Comparison of ENCODE assay signal across 20 mouse cellular contexts in the genomic region with DNA sequence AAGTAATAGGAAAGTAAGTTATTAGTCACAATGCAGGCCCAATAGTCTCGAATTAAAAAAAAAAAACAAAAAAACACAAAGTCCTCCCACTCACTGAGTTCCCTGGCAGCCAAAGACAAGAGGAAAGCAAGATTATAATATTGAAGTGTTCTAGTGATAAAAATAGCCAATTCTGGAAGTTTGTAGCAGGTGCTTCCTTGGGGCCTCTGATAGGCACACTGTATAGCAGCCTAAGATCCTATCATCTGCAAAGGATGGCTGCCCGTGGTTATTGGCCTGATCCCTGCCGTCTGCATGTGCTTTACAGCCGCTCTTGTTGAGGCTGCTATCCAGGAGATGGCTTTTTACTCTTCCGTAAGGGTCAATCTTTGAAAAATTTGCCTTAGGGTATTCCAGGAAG.
"Had no signal": no experiment of that assay in that cellular context is flagged by ENCODE, and none has a peak within 500 bp of the region (broad histone marks: within the 10 kb centered on the region; RNA-seq: fewer than 3 reads in every experiment).

No protein-coding gene starts in this region.

- H3K9me3 ChIP-seq: lung, embryonic 15.5 days; midbrain, embryonic 12.5 days; midbrain, embryonic 15.5 days; neural tube, embryonic 12.5 days; stomach, embryonic 15.5 days had no signal

- H3K9ac ChIP-seq: liver, embryonic 14.5 days; lung, embryonic 15.5 days; midbrain, embryonic 12.5 days; midbrain, embryonic 15.5 days; neural tube, embryonic 12.5 days; neural tube, embryonic 15.5 days; stomach, embryonic 15.5 days had no signal

- H3K36me3 ChIP-seq: lung, embryonic 15.5 days; midbrain, embryonic 12.5 days; midbrain, embryonic 15.5 days; neural tube, embryonic 12.5 days; neural tube, embryonic 15.5 days; stomach, embryonic 15.5 days had no signal

- H3K4me1 ChIP-seq: neural tube, embryonic 12.5 days; stomach, embryonic 15.5 days had no signal

- ATAC-seq: intestine, embryonic 16.5 days; midbrain, embryonic 15.5 days had no signal

- H3K4me2 ChIP-seq: lung, embryonic 15.5 days; midbrain, embryonic 12.5 days; midbrain, embryonic 15.5 days; neural tube, embryonic 12.5 days; neural tube, embryonic 15.5 days; stomach, embryonic 15.5 days had no signal

- H3K27me3 ChIP-seq: lung, embryonic 15.5 days; midbrain, embryonic 12.5 days; midbrain, embryonic 15.5 days; neural tube, embryonic 12.5 days; neural tube, embryonic 15.5 days; stomach, embryonic 15.5 days had no signal

- DNase-seq: kidney, adult 18-20 months; kidney, adult 9 months; kidney, postnatal 14 days; kidney, postnatal 4 days; layer of hippocampus, adult 9-11 months; lung, adult 18-20 months; lung, postnatal 10 days; lung, postnatal 36 days; right cerebral cortex, postnatal 25 days; spleen, adult 18-20 months; thymus, postnatal 25 days had no signal

- H3K27ac ChIP-seq: layer of hippocampus, adult 2 months; liver, embryonic 14.5 days; lung, embryonic 15.5 days; midbrain, embryonic 12.5 days; midbrain, embryonic 15.5 days; neural tube, embryonic 12.5 days; neural tube, embryonic 15.5 days; stomach, embryonic 15.5 days had no signal

- H3K4me3 ChIP-seq: layer of hippocampus, adult 2 months; lung, embryonic 15.5 days; midbrain, embryonic 12.5 days; midbrain, embryonic 15.5 days; neural tube, embryonic 12.5 days; neural tube, embryonic 15.5 days; stomach, embryonic 15.5 days had no signal
